Mouse (Mus musculus) left cerebral cortex, adult 18-20 months (tissue): ENCODE results near the gene Lig1. TPM values are rescaled to one million over a fixed set of nuclear protein-coding genes. Genes with fewer than 3 reads are reported as not detected.

Source experiments
- DNase-seq, 2 experiments: peaks; one replicate each; pipeline ENCODE4 v3.0.0; 2021 to 2022; ENCODE audit warnings: low spot score in 2 of 2, mixed read lengths in 1 of 2
- total RNA-seq, 2 experiments: library from RNA; stranded (reverse); gene quantifications; 2 replicates each; pipeline ENCODE4 v1.2.3; 2021

The Lig1 gene
- total RNA-seq, 2 experiments from 2014 or later, result 8.3 to 9.2 TPM

DNA sequence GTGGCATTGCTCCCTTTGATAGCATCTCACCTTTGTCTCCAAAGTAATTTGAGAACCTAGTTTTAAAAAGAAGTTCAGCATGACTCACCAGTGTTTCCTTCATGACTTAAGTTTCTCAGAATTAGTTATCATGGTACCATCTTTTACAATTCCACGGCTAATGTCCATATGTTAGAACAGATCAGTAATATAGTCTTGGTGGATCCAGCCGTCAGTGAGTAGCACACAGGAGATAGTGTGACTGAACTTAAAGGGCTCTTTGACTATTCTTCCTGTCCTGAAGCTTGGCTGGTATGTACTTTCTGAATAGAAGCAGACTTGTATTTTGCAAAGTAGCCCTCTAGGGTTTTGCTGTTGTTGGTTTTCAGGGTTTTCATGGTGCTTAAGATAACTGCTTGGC is 32.3 kb downstream of the Lig1 start:
- no peak for DNase-seq

DNA sequence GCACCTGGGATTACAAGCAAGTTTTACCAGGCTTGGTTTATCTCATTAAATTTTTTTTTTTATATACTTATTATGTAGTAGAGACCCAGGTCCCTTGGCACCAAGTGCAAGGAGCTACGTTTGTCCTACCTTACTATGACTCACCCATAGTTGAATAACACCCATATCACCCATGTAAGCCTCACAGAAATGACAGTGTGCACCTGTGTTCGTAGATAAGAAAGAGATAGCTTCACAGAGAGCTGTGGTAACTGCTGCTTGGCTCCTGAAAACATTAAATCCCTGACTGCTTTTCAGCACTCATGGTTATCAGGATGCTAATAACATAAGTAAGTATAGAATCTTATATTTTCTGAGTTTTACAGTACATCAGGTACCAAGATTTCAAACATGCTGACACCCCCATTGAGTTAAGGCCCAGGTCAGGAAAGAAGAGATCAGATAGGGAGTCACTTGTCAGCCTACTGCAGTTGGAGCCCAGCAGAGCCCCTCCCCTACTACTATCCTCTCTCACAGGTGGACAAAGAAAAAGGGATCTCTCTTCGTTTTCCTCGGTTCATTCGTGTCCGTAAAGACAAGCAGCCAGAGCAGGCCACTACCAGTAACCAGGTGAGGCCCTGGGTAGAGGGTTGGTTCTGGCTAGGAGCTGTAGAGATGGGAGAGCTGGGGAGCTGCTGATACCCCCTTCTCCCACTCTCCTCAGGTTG is 33.6 kb downstream of the Lig1 start:
- DNase-seq, result no peak

DNA sequence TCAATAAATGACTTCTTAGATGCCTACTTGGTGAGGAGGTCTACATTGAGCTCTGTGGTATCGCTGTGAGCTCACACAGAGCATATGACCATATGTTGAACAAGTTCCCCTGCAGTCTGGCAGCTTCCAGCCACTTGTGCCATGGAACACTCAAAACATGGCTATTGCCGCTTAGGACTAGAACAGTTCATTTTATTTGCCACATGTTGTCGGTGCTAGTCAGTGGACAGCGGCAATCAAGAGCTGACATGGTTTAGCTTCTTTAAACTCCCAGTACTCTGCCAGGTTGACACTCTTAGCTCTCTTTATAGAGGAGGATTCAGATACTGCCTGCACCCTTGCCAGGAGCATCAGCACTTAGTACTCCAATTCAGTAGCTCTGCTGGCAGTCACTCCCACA is 34.3 kb downstream of the Lig1 start:
- no peak for DNase-seq

DNA sequence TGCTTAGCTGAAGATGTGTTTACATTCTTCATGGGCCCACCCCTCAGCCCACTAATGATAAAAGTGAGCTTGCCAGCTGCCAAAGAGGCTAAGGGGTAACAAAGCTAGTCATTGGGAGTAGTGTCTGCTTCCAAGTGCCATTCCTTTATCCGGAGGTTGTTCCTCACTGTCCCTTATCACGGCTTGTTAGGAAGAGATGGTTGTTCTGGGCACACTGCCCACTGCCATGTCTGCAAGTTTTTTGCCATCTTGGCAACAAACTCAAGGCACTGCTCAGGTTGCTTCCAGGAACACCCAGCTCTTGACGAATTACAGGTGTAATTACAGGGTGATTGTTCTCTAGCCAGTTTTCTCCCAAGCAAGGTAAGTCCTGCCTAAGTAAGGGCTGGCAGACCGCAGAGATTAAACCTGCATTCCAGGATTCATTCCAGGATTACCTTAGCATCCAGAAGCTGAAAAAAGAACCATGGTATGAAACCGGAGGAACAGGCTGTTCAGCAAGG is 37.1 kb downstream of the Lig1 start:
- no peak for DNase-seq

DNA sequence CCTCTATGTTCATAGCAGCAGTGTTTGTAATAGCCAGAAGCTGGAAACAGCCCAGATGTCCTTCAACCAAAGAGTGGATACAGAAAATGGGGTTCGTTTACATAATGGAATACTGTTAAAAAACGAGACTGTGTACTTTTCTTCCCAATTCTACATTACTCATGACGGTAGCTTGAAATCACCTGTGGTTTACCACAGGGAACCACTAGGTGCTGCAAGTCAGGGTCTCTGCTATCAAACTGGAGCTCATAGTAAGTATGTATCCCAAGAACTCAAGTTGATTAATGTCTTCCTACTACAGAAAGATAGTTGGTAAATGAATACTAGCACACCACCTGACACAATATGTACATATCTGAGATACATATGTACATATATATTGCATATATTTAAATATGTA is 44.3 kb downstream of the Lig1 start:
- no peak for DNase-seq

DNA sequence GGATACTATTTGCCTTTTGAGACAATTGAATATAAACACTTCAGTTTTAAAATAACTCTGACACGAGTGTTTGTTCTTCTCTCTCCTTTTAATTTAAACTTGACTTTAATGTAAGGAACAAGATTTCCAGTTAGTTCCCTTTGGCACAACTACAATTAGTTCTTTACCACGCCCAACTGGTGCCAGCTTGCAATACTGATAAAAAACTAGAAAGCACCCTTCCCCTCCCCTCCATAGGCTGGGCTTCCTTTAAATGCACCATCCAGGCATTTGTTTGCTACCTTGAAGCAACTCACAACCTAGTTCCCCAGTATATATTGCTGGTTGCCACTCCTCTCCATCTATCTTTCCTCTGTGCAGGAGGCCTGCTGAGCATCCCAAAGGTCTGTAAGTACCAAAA is 47.2 kb downstream of the Lig1 start, which contains the start of gene Pla2g4c:
TSS of gene Pla2g4c (plus strand) at position 340 of the 400 bp plus-strand sequence.
- no peak for DNase-seq

DNA sequence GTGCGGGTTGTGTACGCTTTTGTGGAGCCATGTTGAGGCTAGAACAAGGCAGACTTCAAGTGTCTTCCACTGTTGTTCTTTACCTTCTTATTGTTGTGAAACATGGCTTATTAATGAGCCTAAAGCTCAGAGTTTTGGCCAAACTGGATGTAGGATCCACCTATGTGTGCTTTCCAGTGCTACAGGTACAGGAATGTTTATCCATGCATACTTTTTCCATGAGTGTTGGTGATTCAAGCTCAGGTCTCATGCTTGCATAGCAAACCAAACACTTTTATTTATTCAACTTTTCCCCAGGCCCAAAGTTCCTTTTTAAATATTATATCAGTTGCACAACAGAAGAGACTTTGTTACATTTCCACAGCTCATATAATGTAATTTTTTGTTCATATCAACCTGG is 53.5 kb downstream of the Lig1 start:
- no peak for DNase-seq

DNA sequence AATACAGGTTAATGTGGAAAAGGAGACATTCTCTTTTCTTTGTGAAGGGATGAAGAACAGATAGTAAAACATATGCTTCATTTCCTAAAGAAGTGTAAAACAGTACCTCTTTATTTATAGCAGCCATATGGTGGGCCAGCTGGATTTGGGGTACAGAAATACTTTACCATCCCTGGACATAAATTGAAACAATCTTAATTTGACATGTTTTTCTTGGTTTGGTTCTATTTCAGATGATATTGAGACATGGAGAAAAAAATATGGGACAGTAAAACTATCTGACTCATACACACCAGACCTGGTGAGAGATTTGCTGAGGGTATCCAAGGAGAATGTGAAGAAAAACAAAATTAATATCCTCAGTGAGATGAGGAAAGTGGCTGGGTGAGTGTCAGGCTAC is 78.9 kb downstream of the Lig1 start:
- DNase-seq, result peak; percentile 59

Other genes with a start within 250 kb of the Lig1 start
- 100 to 1,000 TPM; 132 to 156 TPM for gene Chmp2a, start 242.5 kb upstream of the Lig1 start, total RNA-seq
- gene Ube2m, start 239.0 kb upstream of the Lig1 start, total RNA-seq, result 100 to 1,000 TPM; 234 to 240 TPM
- 10 to 100 TPM in 1 of 2 experiments, 1 to 10 TPM in 1; 9.4 to 10.0 TPM for gene Mzf1, start 222.5 kb upstream of the Lig1 start, total RNA-seq
- not detected for gene Vmn1r85, start 182.1 kb upstream of the Lig1 start, total RNA-seq
- gene Vmn1r86, start 157.4 kb upstream of the Lig1 start, total RNA-seq, result not detected
- not detected for gene Vmn1r87, start 137.1 kb upstream of the Lig1 start, total RNA-seq
- gene Vmn1r88, start 117.7 kb upstream of the Lig1 start, total RNA-seq, result under 1 TPM; 0.05 to 0.14 TPM
- not detected for gene Vmn1r89, start 64.3 kb upstream of the Lig1 start, total RNA-seq
- gene Zswim9, start 1.4 kb downstream of the Lig1 start, total RNA-seq, result 10 to 100 TPM; 16.2 to 17.1 TPM
- under 1 TPM; 0.45 to 0.49 TPM for gene Pla2g4c, start 47.4 kb downstream of the Lig1 start, total RNA-seq
- gene Cabp5, start 120.8 kb downstream of the Lig1 start, total RNA-seq, result under 1 TPM; 0.30 to 0.46 TPM
- gene Bsph1, start 173.6 kb downstream of the Lig1 start, total RNA-seq, result under 1 TPM in 1 of 2 experiments, not detected in 1; 0.77 TPM